Mouse (Mus musculus) heart, embryonic 11.5 days (tissue): ENCODE measurements around the gene Krtap19-3. TPM values are rescaled to one million over a fixed set of nuclear protein-coding genes. Genes with fewer than 3 reads are reported as not detected.

ENCODE experiments used
- ATAC-seq: fragments of 200-750 bp; cut with Nextera tagmentation; replicated peaks from 2 replicates; pipeline ENCODE4 v1.8.0; 2017; ENCODE audit warnings: moderate library complexity; ENCODE audit not compliant: insufficient number of reproducible peaks, low FRiP score, low TSS enrichment
- H3K27ac ChIP-seq: fragments of 300-500 bp; sonication (generic); 2 replicates; pipeline ENCODE4 v1.5.1; 2014; ENCODE audit warnings: mild to moderate bottlenecking, low read depth, low read length
- H3K27me3 ChIP-seq: fragments of 300-500 bp; sonication (generic); 2 replicates; pipeline ENCODE4 v1.6.1; 2014; ENCODE audit warnings: mild to moderate bottlenecking, low read length, mixed read lengths; ENCODE audit not compliant: control insufficient read depth, insufficient read depth
- H3K36me3 ChIP-seq: fragments of 300-500 bp; sonication (generic); 2 replicates; pipeline ENCODE4 v1.6.1; 2014; ENCODE audit warnings: mild to moderate bottlenecking, low read length, moderate library complexity, mixed read lengths; ENCODE audit not compliant: control insufficient read depth, insufficient read depth
- H3K4me1 ChIP-seq: fragments of 300-500 bp; sonication (generic); 2 replicates; pipeline ENCODE4 v1.6.1; 2014; ENCODE audit warnings: low read length; ENCODE audit not compliant: control insufficient read depth, insufficient read depth
- H3K4me2 ChIP-seq: fragments of 300-500 bp; sonication (generic); 2 replicates; pipeline ENCODE4 v1.6.1; 2014; ENCODE audit warnings: mild to moderate bottlenecking, moderate library complexity
- H3K4me3 ChIP-seq: fragments of 300-500 bp; sonication (generic); 2 replicates; pipeline ENCODE4 v1.5.1; 2014; ENCODE audit warnings: low read depth, low read length
- H3K9ac ChIP-seq: fragments of 300-500 bp; sonication (generic); 2 replicates; pipeline ENCODE4 v1.6.1; 2014; ENCODE audit warnings: mild to moderate bottlenecking, low read depth, low read length, moderate library complexity
- H3K9me3 ChIP-seq: fragments of 300-500 bp; sonication (generic); replicated peaks from 2 replicates; pipeline ENCODE4 v1.6.1; 2016; ENCODE audit warnings: low read length; ENCODE audit not compliant: control insufficient read depth
- WGBS: fragments of 180-500 bp; shearing (Covaris S2); extraction: QIAGEN DNeasy Blood & Tissue Kit; methylation state at CpG from one replicate; pipeline ENCODE4 v1.1.7; 2014; ENCODE audit not compliant: insufficient replicate concordance; 5-methylcytosine and 5-hydroxymethylcytosine counted together
- polyA plus RNA-seq: library from polyadenylated mRNA; unstranded; fragments of >200 nt; fragmentation: Nextera tagmentation; extraction: Ambion mirVana; gene quantifications from 2 replicates; pipeline ENCODE4 v1.2.1, GENCODE M21; 2014

The Krtap19-3 gene
- polyA plus RNA-seq = not detected in 2 replicates

- WGBS = 76% methylated on average over 2 of the region's 2 CpGs
- no peak for ATAC-seq
- H3K36me3 ChIP-seq = no peaks in the 10 kb centered on the region
- H3K9me3 ChIP-seq = no peaks in the 10 kb centered on the region
- no peak within 1 kb of the TSS for H3K27ac ChIP-seq
- H3K4me2 ChIP-seq = no peak within 1 kb of the TSS
- no peak within 1 kb of the TSS for H3K4me3 ChIP-seq
- no peaks in the 10 kb centered on the region for H3K27me3 ChIP-seq
- H3K4me1 ChIP-seq = no peaks in the 10 kb centered on the region
- H3K9ac ChIP-seq = no peak within 1 kb of the TSS
Measured at GRCm38 (mm10) chr16:88877938-88878337, at the start of gene Krtap19-3. Krtap19-3 (minus strand) TSS chr16:88878038.

GRCm38 (mm10) chr16:88896357-88896756, 18.5 kb upstream of the Krtap19-3 start, which contains the start of gene Krtap19-5:
Krtap19-5 (minus strand) TSS chr16:88896457.
- H3K36me3 ChIP-seq = no peaks in the 10 kb centered on the region
- H3K4me2 ChIP-seq = no peak within 1 kb of the TSS
- H3K4me1 ChIP-seq = no peaks in the 10 kb centered on the region
- no peak within 1 kb of the TSS for H3K9ac ChIP-seq
- H3K9me3 ChIP-seq = no peaks in the 10 kb centered on the region; the same call in 1 of the 2 replicates
- H3K27ac ChIP-seq = no peak within 1 kb of the TSS
- ATAC-seq = no peak
- H3K4me3 ChIP-seq = no peak within 1 kb of the TSS
- H3K27me3 ChIP-seq = no peaks in the 10 kb centered on the region
- 89% methylated on average over 6 of the region's 6 CpGs for WGBS

- WGBS = 84% methylated on average over 6 of the region's 6 CpGs
- Histone ChIP-seq H3K36me3 (no peaks in the 10 kb centered on the region), H3K27ac (no peak overlapping the region), H3K9ac (no peak overlapping the region), H3K4me3 (no peak overlapping the region), H3K9me3 (no peaks in the 10 kb centered on the region), H3K4me1 (no peaks in the 10 kb centered on the region), H3K27me3 (no peaks in the 10 kb centered on the region), H3K4me2 (no peak overlapping the region)
- no peak for ATAC-seq
Measured at GRCm38 (mm10) chr16:88886870-88887269, 9.0 kb upstream of the Krtap19-3 start.

GRCm38 (mm10) chr16:88884989-88885388, 7.2 kb upstream of the Krtap19-3 start, which contains the start of gene Krtap19-4:
Krtap19-4 (minus strand) TSS chr16:88885089.
- no peak for ATAC-seq
- H3K27ac ChIP-seq = no peak within 1 kb of the TSS
- no peaks in the 10 kb centered on the region for H3K9me3 ChIP-seq
- no peak within 1 kb of the TSS for H3K4me2 ChIP-seq
- 81% methylated on average over 5 of the region's 5 CpGs for WGBS
- H3K9ac ChIP-seq = no peak within 1 kb of the TSS
- H3K4me3 ChIP-seq = no peak within 1 kb of the TSS
- no peaks in the 10 kb centered on the region for H3K4me1 ChIP-seq
- no peaks in the 10 kb centered on the region for H3K27me3 ChIP-seq
- H3K36me3 ChIP-seq = no peaks in the 10 kb centered on the region

GRCm38 (mm10) chr16:88874169-88874568, 3.7 kb downstream of the Krtap19-3 start, which contains the start of gene Krtap19-2:
Krtap19-2 (minus strand) TSS chr16:88874269.
- Histone ChIP-seq H3K36me3 (no peaks in the 10 kb centered on the region), H3K4me1 (no peaks in the 10 kb centered on the region), H3K27ac (no peak within 1 kb of the TSS), H3K4me3 (no peak within 1 kb of the TSS), H3K4me2 (no peak within 1 kb of the TSS), H3K9ac (no peak within 1 kb of the TSS), H3K9me3 (no peaks in the 10 kb centered on the region), H3K27me3 (no peaks in the 10 kb centered on the region)
- WGBS = 90% methylated on average over 3 of the region's 3 CpGs
- ATAC-seq = no peak

GRCm38 (mm10) chr16:88869311-88869710, 8.5 kb downstream of the Krtap19-3 start, which contains the start of gene Krtap19-1:
Krtap19-1 (minus strand) TSS chr16:88869411.
- H3K9ac ChIP-seq = no peak within 1 kb of the TSS
- no peaks in the 10 kb centered on the region for H3K4me1 ChIP-seq
- H3K9me3 ChIP-seq = no peaks in the 10 kb centered on the region
- H3K4me2 ChIP-seq = no peak within 1 kb of the TSS
- H3K4me3 ChIP-seq = no peak within 1 kb of the TSS
- ATAC-seq = no peak
- no peaks in the 10 kb centered on the region for H3K27me3 ChIP-seq
- H3K27ac ChIP-seq = no peak within 1 kb of the TSS
- 75% methylated on average over 6 of the region's 6 CpGs for WGBS
- no peaks in the 10 kb centered on the region for H3K36me3 ChIP-seq

GRCm38 (mm10) chr16:88864887-88865407, 12.9 kb downstream of the Krtap19-3 start:
- no peaks in the 10 kb centered on the region for H3K27me3 ChIP-seq
- no peak overlapping the region for H3K9ac ChIP-seq
- WGBS = 76% methylated on average over 4 of the region's 4 CpGs
- no peak overlapping the region for H3K4me2 ChIP-seq
- H3K4me1 ChIP-seq = no peaks in the 10 kb centered on the region
- H3K9me3 ChIP-seq = no peaks in the 10 kb centered on the region
- H3K4me3 ChIP-seq = no peak overlapping the region
- ATAC-seq = no peak
- H3K27ac ChIP-seq = no peak overlapping the region
- no peaks in the 10 kb centered on the region for H3K36me3 ChIP-seq

- H3K4me2 ChIP-seq = no peak overlapping the region
- no peaks in the 10 kb centered on the region for H3K4me1 ChIP-seq
- no peak overlapping the region for H3K27ac ChIP-seq
- H3K4me3 ChIP-seq = no peak overlapping the region
- ATAC-seq = no peak
- H3K27me3 ChIP-seq = no peaks in the 10 kb centered on the region
- H3K36me3 ChIP-seq = no peaks in the 10 kb centered on the region
- WGBS = 14% methylated on average over 5 of the region's 5 CpGs
- no peaks in the 10 kb centered on the region for H3K9me3 ChIP-seq
- no peak overlapping the region for H3K9ac ChIP-seq
Measured at GRCm38 (mm10) chr16:88851450-88851849, 26.4 kb downstream of the Krtap19-3 start.

GRCm38 (mm10) chr16:88848558-88848957, 29.3 kb downstream of the Krtap19-3 start:
- Histone ChIP-seq H3K9ac (no peak overlapping the region), H3K4me1 (no peaks in the 10 kb centered on the region), H3K27ac (no peak overlapping the region), H3K36me3 (no peaks in the 10 kb centered on the region), H3K4me2 (no peak overlapping the region), H3K4me3 (no peak overlapping the region), H3K27me3 (no peaks in the 10 kb centered on the region), H3K9me3 (no peaks in the 10 kb centered on the region)
- ATAC-seq = no peak
- WGBS = 81% methylated on average over 4 of the region's 4 CpGs
